Mouse (Mus musculus): ENCODE measurements around the gene Smtnl2. TPM values are rescaled to one million over a fixed set of nuclear protein-coding genes. Genes with fewer than 3 reads are reported as not detected.
"Not testable (repeated sequence)": the region's sequence is repeated elsewhere in the genome, so short reads cannot be mapped to it uniquely, and the experiment has no call there.

Gene Smtnl2
- polyA plus RNA-seq, 1 experiment from 2014 or later: 8.0 TPM

- H3K27me3 ChIP-seq (ENCODE audit: control insufficient read depth, insufficient read depth, low read length): no peaks in the 10 kb centered on the region
- H3K4me3 ChIP-seq (ENCODE audit: low read depth, low read length): no peak overlapping the region
- peak; percentile 61 for DNase-seq (ENCODE audit: low spot score)
- H3K9me3 ChIP-seq (replicated peaks; ENCODE audit: control insufficient read depth, low read length): no peaks in the 10 kb centered on the region
- H3K9ac ChIP-seq (replicated peaks; ENCODE audit: low read length): no peak overlapping the region
- no peak overlapping the region for H3K4me2 ChIP-seq (ENCODE audit: low read depth, low read length)
- ATAC-seq (replicated peaks; ENCODE audit: insufficient number of reproducible peaks, low FRiP score, low TSS enrichment, low read depth): no peak
- H3K4me1 ChIP-seq (ENCODE audit: control insufficient read depth, insufficient read depth, low read length): no peaks in the 10 kb centered on the region; the same call in 1 of the 2 replicates
- 84% methylated on average over 6 of the region's 6 CpGs for WGBS
- no peak overlapping the region for H3K27ac ChIP-seq (replicated peaks; ENCODE audit: low read depth, low read length)
- peaks cover 35% of the 10 kb centered on the region for H3K36me3 ChIP-seq (replicated peaks; ENCODE audit: control insufficient read depth, insufficient read depth, low read depth, low read length)
Observed at GRCm38 (mm10) chr11:72446311-72447105, 35.0 kb upstream of the Smtnl2 start.

DNA sequence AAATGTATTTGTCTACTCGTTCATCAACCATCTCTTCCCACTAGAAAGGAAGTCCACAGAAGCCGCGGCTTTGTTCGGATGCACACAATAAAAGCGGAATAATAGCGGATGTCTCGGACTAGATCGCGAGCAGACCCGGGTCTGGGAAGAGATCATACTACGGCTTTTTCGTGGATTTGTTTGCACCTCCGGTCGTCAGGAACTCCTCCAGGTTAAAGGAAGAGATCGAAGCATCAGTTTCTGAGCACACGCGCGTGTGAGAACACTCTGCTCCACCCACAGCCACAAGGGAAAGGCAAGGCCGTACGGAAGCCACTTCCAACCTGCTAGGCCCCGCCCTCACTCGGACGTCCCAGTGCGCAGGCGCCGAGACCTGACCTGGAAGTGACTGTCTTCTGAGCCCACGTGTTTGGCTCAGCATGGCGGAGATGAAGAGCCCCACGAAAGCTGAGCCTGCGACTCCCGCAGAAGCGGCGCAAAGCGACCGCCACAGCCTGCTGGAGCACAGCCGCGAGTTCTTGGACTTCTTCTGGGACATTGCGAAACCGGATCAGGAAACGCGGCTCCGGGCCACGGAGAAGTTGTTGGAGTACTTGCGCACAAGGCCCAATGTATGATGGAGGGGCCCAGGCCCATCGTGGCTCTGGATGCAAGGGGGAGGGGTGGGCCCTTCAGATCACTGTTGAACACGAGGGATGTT, 29.6 kb upstream of the Smtnl2 start, which contains the start of gene Mybbp1a:
TSS of gene Mybbp1a (plus strand) at position 391 of the 700 bp plus-strand sequence.
- ATAC-seq (replicated peaks; ENCODE audit: insufficient number of reproducible peaks, low FRiP score, low TSS enrichment, low read depth) (peak; percentile 86), DNase-seq (ENCODE audit: low spot score) (peak; percentile 98)
- Histone ChIP-seq H3K27ac (replicated peaks; ENCODE audit: low read depth, low read length) (peak within 1 kb of the TSS; percentile 53), H3K27me3 (ENCODE audit: control insufficient read depth, insufficient read depth, low read length) (no peaks in the 10 kb centered on the region), H3K9ac (replicated peaks; ENCODE audit: low read length) (peak within 1 kb of the TSS; percentile 90), H3K4me1 (ENCODE audit: control insufficient read depth, insufficient read depth, low read length) (no peaks in the 10 kb centered on the region; the same call in 1 of the 2 replicates), H3K36me3 (replicated peaks; ENCODE audit: control insufficient read depth, insufficient read depth, low read depth, low read length) (peaks cover 13% of the 10 kb centered on the region), H3K4me3 (ENCODE audit: low read depth, low read length) (peak within 1 kb of the TSS; percentile 89), H3K4me2 (ENCODE audit: low read depth, low read length) (peak within 1 kb of the TSS; percentile 85), H3K9me3 (replicated peaks; ENCODE audit: control insufficient read depth, low read length) (no peaks in the 10 kb centered on the region)
- under 1% methylated on average over 46 of the region's 46 CpGs for WGBS

DNA sequence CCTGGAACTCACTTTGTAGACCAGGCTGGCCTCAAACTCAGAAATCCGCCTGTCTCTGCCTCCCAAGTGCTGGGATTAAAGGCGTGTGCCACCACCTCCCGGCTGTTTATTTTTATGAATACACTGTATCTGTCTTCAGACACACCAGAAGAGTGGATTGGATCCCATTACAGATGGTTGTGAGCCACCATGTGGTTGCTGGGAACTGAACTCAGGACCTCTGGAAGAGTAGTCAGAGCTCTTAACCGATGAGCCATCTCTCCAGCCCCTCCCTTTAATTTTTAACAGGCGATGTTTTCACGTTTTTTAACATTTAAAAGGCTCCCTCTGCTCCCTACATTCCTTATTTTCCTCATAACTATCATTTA, 29.1 kb upstream of the Smtnl2 start:
- not testable (repeated sequence) for H3K4me1 ChIP-seq (ENCODE audit: control insufficient read depth, insufficient read depth, low read length); H3K27me3 ChIP-seq (ENCODE audit: control insufficient read depth, insufficient read depth, low read length); ATAC-seq (replicated peaks; ENCODE audit: insufficient number of reproducible peaks, low FRiP score, low TSS enrichment, low read depth); DNase-seq (ENCODE audit: low spot score); H3K9me3 ChIP-seq (replicated peaks; ENCODE audit: control insufficient read depth, low read length)
- Histone ChIP-seq H3K4me2 (ENCODE audit: low read depth, low read length) (peak overlapping the region; percentile 36), H3K4me3 (ENCODE audit: low read depth, low read length) (peak overlapping the region; percentile 89), H3K36me3 (replicated peaks; ENCODE audit: control insufficient read depth, insufficient read depth, low read depth, low read length) (peaks cover 13% of the 10 kb centered on the region), H3K27ac (replicated peaks; ENCODE audit: low read depth, low read length) (peak overlapping the region; percentile 53; the same call in 1 of the 2 replicates), H3K9ac (replicated peaks; ENCODE audit: low read length) (peak overlapping the region; percentile 90)
- 50% methylated on average over 6 of the region's 6 CpGs for WGBS

DNA sequence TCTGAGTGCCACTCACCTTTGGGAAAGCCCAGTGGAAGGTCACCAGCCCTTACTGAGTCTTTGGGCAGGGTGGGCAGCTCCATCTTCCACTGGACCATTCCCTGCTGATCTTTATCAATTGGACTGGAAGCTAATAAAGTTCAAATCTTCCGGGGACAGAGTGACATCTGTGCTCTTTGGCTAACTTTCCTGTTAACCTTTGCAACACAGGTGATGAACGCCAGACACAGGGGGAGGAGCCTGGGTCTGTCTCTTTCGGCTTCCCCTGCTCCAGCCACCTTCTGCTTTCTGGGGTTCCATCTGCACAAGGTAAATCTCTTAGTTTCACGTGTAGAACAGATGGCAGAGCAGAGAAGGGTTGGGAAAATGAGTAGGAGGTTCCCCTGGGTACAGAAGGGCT, 26.9 kb upstream of the Smtnl2 start:
- Histone ChIP-seq H3K36me3 (replicated peaks; ENCODE audit: control insufficient read depth, insufficient read depth, low read depth, low read length) (no peaks in the 10 kb centered on the region), H3K9me3 (replicated peaks; ENCODE audit: control insufficient read depth, low read length) (no peaks in the 10 kb centered on the region), H3K27me3 (ENCODE audit: control insufficient read depth, insufficient read depth, low read length) (no peaks in the 10 kb centered on the region), H3K4me1 (ENCODE audit: control insufficient read depth, insufficient read depth, low read length) (no peaks in the 10 kb centered on the region; the same call in 1 of the 2 replicates), H3K4me3 (ENCODE audit: low read depth, low read length) (no peak overlapping the region), H3K27ac (replicated peaks; ENCODE audit: low read depth, low read length) (no peak overlapping the region), H3K4me2 (ENCODE audit: low read depth, low read length) (no peak overlapping the region), H3K9ac (replicated peaks; ENCODE audit: low read length) (no peak overlapping the region)
- ATAC-seq (replicated peaks; ENCODE audit: insufficient number of reproducible peaks, low FRiP score, low TSS enrichment, low read depth) (no peak), DNase-seq (ENCODE audit: low spot score) (no peak)
- 72% methylated on average over 4 of the region's 4 CpGs for WGBS

DNA sequence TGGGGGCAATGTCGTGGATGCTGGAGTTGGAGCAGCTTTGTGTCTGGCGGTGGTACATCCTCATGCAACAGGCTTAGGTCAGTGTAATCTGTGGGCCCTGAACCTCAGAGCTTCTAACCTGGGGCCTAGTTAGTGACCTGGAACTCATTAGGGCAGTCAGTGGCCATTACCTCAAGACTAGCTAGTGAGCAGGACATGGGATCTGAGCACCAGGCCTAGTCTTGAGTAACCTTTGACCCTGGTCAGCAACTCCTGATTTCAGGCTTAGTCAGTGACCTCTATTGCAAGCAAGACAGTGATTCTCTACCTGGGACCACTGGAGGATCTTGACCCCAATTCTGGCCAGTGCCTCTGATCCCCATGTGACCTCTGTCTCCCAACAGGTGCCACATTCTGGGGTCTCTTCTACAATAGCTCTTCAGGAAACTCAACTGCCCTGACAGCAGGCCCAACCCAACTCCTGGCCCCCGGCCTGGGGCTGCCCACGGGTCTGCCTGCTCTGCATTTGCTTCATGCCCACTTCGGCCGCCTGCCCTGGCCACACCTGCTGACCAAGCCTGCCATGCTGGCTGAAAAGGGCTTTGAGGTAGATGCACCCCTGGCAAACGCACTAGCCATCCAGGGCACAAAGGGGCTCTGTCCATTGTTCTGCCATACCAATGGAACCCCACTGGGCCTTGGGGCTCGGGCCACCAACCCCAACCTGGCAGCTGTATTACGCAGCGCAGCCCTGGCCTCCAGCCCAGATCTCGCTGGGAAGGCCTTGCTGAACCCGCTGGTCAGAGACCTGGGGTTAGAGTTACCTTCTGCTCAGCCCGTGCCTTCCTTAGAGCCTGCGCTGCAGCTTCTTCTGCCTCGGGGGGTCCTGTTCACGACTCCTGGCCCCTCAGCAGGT, 25.5 kb upstream of the Smtnl2 start:
- Histone ChIP-seq H3K4me3 (ENCODE audit: low read depth, low read length) (no peak overlapping the region), H3K9me3 (replicated peaks; ENCODE audit: control insufficient read depth, low read length) (no peaks in the 10 kb centered on the region), H3K4me1 (ENCODE audit: control insufficient read depth, insufficient read depth, low read length) (no peaks in the 10 kb centered on the region; the same call in 1 of the 2 replicates), H3K9ac (replicated peaks; ENCODE audit: low read length) (no peak overlapping the region), H3K36me3 (replicated peaks; ENCODE audit: control insufficient read depth, insufficient read depth, low read depth, low read length) (no peaks in the 10 kb centered on the region), H3K4me2 (ENCODE audit: low read depth, low read length) (no peak overlapping the region), H3K27ac (replicated peaks; ENCODE audit: low read depth, low read length) (no peak overlapping the region), H3K27me3 (ENCODE audit: control insufficient read depth, insufficient read depth, low read length) (no peaks in the 10 kb centered on the region)
- WGBS: 83% methylated on average over 16 of the region's 16 CpGs
- ATAC-seq (replicated peaks; ENCODE audit: insufficient number of reproducible peaks, low FRiP score, low TSS enrichment, low read depth) (no peak), DNase-seq (ENCODE audit: low spot score) (no peak)

DNA sequence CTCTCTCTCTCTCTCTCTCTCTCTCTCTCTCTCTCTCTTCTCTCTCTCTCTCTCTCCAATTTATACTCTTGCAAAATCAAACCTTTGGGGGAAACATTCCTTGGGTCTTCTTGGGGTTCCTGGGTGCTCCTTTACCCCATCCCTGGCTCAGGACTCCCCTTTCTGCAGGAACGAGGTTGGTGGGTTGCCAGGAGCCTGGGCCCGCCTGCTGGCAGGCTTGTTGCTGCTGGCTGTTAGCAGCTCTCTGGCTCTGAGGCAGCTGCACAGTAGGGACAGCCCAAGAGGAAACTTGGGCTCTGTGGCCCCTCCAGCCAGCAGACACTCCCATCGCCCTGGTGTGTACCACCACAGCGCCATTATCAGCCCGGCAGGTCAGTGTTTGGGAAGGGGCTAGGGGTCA, 24.8 kb upstream of the Smtnl2 start:
- no peak overlapping the region for H3K4me3 ChIP-seq (ENCODE audit: low read depth, low read length)
- DNase-seq (ENCODE audit: low spot score): no peak
- H3K9ac ChIP-seq (replicated peaks; ENCODE audit: low read length): no peak overlapping the region
- H3K9me3 ChIP-seq (replicated peaks; ENCODE audit: control insufficient read depth, low read length): no peaks in the 10 kb centered on the region
- H3K27me3 ChIP-seq (ENCODE audit: control insufficient read depth, insufficient read depth, low read length): no peaks in the 10 kb centered on the region
- no peak overlapping the region for H3K4me2 ChIP-seq (ENCODE audit: low read depth, low read length)
- ATAC-seq (replicated peaks; ENCODE audit: insufficient number of reproducible peaks, low FRiP score, low TSS enrichment, low read depth): no peak
- WGBS: 76% methylated on average over 5 of the region's 5 CpGs
- no peaks in the 10 kb centered on the region for H3K4me1 ChIP-seq (ENCODE audit: control insufficient read depth, insufficient read depth, low read length)
- H3K27ac ChIP-seq (replicated peaks; ENCODE audit: low read depth, low read length): no peak overlapping the region
- no peaks in the 10 kb centered on the region for H3K36me3 ChIP-seq (replicated peaks; ENCODE audit: control insufficient read depth, insufficient read depth, low read depth, low read length)

DNA sequence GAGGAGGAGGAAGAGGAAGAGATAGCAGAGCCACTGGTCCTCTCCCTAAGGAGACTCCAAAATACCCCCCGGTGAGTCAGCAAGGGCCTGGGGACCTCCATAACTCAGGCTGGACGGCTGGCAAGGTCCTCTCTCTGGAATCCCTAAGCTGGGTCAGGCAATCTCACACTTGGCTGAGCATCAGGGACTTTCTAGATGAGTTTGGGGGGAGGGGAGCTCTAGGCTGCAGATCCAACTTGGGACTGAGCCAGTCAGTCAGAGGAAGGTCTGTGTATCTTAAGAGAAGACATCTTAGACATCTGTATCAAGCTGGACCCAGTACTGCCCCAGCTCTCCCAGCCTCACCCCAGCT, 24.2 kb upstream of the Smtnl2 start:
- Histone ChIP-seq H3K9me3 (replicated peaks; ENCODE audit: control insufficient read depth, low read length) (no peaks in the 10 kb centered on the region), H3K4me2 (ENCODE audit: low read depth, low read length) (no peak overlapping the region), H3K9ac (replicated peaks; ENCODE audit: low read length) (no peak overlapping the region), H3K27me3 (ENCODE audit: control insufficient read depth, insufficient read depth, low read length) (no peaks in the 10 kb centered on the region), H3K27ac (replicated peaks; ENCODE audit: low read depth, low read length) (no peak overlapping the region), H3K4me3 (ENCODE audit: low read depth, low read length) (no peak overlapping the region), H3K4me1 (ENCODE audit: control insufficient read depth, insufficient read depth, low read length) (no peaks in the 10 kb centered on the region), H3K36me3 (replicated peaks; ENCODE audit: control insufficient read depth, insufficient read depth, low read depth, low read length) (no peaks in the 10 kb centered on the region)
- no peak for DNase-seq (ENCODE audit: low spot score)
- ATAC-seq (replicated peaks; ENCODE audit: insufficient number of reproducible peaks, low FRiP score, low TSS enrichment, low read depth): no peak
- WGBS: 62% methylated on average over 2 of the region's 2 CpGs

Data from embryonic facial prominence, embryonic 11.5 days (tissue).